Mouse (Mus musculus) stomach, adult 2 months (tissue): ENCODE data around the gene Zmynd10. TPM values are rescaled to one million over a fixed set of nuclear protein-coding genes. Genes with fewer than 3 reads are reported as not detected.

Experiments
- polyA plus RNA-seq: library from polyadenylated mRNA; depleted of rRNA; stranded (reverse); fragments of >200 nt; gene quantifications from 2 replicates; pipeline ENCODE4 v1.2.3, GENCODE M21; 2012; rRNA removed

Zmynd10 gene
- polyA plus RNA-seq = 1.4 and 1.6 TPM in 2 replicates

DNA sequence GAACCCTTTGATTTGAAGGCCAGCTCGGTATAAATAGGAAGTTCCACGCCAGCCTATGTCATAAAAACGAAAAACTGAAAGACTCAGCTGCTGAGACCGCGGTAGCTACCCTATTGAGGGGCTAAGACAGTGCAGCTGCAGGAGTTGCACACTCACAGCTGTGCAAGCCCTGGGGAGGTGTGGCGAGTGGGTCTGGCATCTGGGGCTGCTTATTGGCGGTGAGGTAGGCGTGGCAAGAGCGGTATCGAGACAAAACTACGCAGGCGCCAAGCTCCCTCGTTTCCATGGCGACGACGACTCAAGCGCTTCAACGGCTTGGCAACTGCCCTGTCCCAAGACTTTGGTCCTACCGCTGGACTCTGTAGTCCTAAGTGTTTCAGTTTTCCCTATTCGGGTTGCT, at the start of gene Zmynd10:
Gene Zmynd10, plus strand, starts transcription at position 273 of the 400 bp plus-strand sequence.

DNA sequence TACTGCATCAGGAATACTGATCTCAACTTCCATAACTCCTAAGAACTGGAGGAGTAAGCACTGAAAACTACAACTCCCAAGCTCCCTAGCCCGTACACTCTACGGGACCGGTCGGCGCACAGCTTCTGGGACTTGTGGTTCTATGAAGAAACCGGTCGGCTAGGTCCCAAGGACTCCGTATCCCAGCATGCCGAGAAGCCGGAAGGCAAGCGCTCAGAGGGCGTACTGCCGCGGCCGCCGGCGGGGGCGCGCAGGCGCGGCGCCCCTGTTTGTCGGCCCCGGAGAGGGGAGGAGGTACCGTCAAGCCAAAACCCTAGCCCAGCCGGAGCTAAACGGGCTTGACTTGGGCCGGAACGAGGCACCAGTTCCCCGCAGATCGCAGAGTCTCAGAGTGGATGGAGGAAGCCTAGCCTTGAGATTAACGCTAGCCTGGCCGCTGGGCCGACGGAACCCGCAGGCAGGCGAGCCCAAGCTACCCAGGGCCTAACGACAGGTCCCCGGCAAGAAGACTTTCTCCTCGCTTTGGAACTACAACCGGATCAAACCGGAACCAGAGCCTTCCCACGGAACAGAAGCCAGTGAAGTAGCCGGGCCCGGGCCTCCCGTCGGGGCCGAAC, 13.2 kb upstream of the Zmynd10 start, which contains the start of gene Tmem115:
Gene Tmem115, plus strand, starts transcription at position 155 of the 617 bp plus-strand sequence.

DNA sequence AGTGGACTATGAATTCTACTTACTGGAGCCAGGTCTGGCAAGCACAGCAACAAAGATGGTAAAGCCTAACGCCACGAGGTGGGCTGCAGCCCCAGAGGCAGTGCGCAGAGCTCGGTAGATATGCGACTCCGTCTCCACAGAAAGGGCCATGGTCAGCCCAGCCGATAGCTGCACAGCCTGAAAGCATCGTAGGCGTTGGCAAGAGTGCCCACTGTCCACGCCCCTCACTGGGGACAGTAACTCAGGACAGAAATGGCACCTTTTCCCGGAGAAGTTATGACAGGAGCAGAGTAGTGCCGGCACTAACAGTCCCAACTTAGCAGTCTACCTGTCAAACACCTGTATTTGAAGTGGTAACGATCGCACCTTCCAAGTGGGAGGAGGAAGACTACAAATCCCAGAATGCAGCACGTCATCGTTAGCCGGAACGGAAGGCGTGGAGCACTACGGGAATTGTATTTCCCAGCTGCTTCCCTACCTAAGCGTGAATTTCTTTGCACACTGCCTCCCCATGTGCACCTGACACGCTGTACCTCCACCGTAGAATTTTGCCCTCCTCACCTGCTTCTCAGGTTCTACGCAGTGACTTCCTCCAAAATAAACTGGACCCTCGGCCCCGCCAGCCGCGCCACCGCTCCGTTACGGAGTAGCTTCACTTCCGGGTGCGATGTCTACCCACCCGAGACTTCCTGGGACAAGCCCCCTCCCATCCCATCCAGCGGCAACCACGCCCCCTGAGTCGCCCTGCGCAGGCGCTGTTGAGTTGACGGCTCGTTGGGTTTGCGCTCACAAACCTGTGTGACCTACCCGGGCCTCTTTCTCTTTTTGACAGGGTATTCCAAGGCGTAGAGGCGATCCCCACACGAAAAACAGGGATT, 5.4 kb upstream of the Zmynd10 start, which contains the start of the genes Cyb561d2 and Nprl2:
Gene Cyb561d2, minus strand, starts transcription at position 720 of the 878 bp plus-strand sequence.
Gene Nprl2, plus strand, starts transcription at position 753 of the 878 bp plus-strand sequence.

DNA sequence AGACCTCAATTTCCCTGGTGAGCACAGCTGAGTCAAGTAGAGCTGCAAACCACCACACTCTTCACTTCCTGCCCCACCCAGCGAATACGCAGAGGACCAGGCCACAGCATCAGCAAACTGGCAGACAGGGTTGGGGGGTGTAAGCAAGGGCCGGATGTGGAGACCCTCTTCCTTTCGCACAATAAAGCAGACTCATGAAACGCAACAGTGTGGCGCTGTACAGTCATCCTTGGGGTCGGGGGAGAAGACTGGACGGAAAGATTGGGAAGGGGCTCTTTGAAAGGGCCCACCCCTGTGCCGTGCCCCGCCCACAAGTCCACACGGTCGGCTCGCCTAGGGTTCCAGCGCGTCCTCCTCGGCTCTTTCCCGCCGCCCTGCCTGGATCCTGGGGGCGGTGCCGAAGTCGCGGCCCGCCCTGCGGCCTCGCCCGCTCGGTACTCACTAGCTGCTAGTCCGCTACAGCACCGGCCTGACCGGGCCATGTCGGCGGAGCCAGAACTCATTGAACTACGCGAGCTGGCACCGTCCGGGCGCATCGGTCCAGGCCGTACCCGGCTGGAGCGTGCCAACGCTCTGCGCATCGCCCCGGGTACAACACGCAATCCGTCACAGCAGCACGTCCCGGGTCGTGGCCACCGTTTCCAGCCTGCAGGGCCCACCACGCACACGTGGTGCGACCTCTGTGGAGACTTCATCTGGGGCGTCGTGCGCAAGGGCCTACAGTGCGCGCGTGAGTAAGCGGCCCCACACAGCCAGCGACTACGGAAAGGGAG, 4.2 kb downstream of the Zmynd10 start, which contains the start of gene Rassf1:
Gene Rassf1, plus strand, starts transcription at position 439 of the 773 bp plus-strand sequence.

DNA sequence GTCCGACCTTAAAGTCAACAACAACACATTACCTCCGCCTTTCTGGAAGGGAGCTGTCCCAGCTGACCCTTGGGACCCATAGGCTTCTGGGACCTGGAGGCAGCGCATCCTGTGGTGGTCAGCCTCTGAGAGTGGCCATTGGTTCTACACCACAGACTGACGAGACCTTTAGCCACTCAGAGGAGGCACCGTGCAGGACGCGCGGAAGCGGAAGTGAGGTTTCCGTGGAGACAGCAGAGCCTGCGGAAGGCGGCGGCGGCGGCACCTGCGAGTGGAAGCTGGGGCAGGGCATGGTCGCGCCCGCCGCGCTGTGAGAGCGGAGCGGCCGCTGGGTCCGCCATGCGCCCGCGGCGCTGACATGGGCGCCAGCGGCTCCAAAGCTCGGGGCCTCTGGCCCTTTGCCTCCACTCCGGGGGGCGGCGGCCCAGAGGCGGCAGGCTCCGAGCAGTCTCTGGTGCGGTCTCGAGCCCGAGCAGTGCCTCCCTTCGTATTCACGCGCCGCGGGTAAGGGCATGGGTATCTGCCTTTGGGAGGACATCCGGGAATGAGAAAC, 16.0 kb downstream of the Zmynd10 start, which contains the start of gene Tusc2:
Gene Tusc2, plus strand, starts transcription at position 227 of the 553 bp plus-strand sequence.

DNA sequence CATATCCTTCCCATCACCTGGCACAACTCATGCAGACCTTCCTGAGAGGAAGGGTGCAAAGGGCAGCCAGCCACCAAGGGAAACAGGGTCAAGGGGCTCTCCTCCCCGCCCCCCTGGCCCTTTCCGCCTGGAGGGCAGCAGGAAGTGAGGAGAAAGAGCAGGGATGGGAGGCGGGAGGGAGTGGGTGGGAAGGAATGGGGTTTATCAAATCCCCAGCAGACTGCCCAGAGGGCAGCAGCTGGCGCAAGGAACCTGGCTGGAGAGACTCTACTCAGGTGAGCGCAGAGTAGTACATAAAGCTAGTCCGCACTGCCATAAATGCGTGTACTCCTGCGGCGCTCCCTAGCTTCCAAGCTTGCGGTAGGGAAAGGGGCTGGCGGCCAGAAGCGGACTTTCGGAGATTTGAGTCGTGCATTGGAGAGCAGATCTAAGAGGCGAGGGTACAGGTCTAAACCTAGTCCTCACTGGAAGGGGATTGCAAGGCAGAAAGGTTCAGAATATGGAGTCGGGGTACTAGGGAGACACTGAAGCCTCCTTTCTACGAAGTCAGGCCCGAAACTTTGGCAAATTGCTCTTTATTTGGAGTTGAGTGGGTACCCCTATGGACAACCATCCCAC, 20.7 kb downstream of the Zmynd10 start, which contains the start of gene Hyal2:
Gene Hyal2, plus strand, starts transcription at position 244 of the 618 bp plus-strand sequence.

DNA sequence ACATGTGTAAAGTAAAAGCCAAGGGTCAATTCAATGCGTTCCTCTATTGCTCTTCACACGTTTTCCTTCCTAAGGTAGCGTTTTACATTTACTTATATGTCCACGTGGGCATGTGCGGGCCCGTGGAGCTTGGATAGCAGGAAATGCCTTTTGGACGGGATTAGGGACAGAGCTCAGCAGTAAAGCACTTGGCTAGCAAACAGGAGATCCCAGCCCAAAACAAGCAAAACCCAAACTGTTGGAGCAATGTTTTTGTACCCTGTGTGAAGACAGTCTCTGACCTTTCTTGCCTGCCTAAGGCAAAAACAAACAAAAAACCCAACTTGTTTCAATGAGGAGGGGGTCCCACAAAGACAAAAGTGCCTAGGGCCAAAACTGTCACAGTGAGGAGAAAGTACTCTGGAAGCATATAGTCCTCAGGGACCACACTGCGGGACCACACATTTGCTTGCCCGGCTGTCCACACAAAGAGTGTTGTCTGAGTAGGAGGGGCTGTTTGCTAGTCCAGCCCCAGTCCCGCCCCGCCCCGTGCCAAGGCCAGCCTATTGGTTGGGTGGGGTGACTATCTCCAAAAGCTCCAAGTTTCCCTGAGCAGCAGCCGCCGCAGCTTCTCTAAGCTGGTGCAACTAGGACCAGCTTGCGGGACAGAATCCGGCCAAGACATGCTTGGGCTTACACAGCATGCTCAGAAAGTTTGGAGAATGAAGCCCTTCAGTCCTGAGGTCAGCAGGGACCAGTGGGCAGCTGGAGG, 29.4 kb downstream of the Zmynd10 start, which contains the start of gene Hyal1:
Gene Hyal1, plus strand, starts transcription at position 571 of the 751 bp plus-strand sequence.

DNA sequence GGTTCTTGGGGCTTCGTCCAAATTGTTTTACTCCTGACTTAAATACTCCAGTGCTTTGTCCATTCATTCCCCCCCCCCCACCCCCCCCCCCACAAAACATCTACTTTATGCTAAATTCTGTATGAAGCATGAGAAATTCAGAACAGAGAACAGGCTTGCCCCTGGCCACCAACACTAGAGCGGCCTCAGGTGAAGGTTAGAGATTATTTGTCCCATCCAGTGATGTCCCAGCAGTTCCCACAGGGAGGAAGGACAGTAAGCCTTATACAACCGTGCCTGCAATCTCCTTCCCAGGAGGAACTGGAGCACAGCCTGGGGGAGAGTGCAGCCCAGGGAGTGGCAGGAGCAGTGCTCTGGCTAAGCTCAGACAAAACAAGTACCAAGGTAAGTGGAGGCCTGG, 31.5 kb downstream of the Zmynd10 start, which contains the start of gene Naa80:
Gene Naa80, plus strand, starts transcription at position 301 of the 400 bp plus-strand sequence.

DNA sequence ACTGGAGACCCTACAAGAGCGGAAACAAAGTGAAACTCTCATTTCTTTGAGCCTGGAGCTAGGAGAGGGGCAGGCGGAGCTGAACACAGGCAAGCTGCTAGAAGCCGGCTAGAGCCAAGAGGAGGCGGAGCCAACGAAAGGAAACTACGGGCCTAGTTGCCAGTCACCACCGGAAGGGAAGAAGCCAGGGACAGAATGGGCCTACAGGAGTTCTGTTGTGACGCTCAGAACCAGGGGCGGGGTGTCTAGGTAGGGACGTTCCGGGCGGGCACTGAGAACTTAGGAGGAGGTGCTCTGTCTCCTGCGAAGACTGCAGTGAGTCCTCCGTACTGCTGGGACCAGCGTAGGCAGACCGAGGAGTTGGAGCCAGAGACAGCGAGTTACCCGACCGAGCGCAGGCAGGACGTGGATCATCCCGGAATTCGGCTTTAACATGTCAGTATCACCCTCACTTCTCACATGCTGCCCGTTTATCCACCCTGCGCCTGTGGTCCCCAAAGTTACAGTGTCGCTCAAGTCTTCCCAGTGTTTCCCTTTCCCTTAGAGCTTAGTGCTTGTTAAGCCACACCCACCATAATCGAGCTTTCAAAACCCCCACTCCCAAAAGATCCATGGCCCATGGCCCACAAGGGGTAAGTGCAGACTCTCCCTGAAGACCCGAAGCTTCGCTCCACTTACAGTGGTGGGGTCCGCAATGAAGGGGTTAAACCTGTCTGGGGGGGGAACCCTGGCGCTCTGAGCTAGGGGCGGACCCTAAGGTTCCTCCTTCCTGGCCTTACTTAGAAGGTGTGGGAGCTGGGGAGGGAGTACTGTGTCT, 33.6 kb downstream of the Zmynd10 start, which contains the start of gene Hyal3:
Gene Hyal3, plus strand, starts transcription at position 318 of the 817 bp plus-strand sequence.

DNA sequence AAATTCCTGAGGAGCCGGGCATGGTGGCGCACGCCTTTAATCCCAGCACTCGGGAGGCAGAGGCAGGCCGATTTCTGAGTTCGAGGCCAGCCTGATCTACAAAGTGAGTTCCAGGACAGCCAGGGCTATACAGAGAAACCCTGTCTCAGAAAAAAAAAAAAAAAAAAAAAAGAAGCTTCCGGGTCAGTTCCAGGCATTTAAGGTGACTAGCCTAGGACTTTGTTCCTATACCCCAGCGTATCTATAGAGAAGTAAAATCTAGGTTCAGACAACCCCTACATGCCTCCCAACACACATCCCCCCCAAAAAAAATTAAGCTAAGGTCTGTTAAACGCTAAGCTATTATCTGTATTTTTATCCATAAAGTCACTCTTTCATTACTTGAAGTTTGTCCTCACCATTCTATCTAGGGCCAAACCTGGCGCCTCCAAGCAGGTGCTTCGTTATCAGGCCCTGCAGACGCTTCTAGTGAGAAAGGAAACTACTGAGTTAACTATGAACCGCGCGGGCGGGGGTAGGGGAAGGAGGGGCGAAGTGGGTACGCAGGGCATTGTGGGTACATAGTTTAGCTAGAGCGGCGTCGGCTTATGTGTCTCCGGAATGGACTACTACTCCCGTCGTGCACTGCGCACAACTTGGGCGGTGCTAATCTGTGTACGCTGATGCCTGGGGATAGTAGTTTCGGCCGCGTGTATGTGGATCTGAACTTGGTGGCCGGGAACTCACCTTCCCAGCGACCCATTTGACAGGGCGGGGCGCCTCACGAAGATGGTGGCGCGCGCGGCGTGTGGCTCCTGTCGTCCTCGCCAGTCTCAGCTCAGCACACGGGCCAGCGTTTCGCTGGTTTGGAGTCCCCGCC, 40.1 kb downstream of the Zmynd10 start, which contains the start of gene Ifrd2:
Gene Ifrd2, plus strand, starts transcription at position 669 of the 859 bp plus-strand sequence.

Other genes with a start within 250 kb of the Zmynd10 start
- gene Hemk1, start 208.9 kb upstream of the Zmynd10 start, polyA plus RNA-seq = 12.3 and 12.5 TPM in 2 replicates
- gene 6430571L13Rik, start 206.7 kb upstream of the Zmynd10 start, polyA plus RNA-seq = 0.38 and 0.41 TPM in 2 replicates
- gene Cacna2d2, start 147.7 kb upstream of the Zmynd10 start, polyA plus RNA-seq = 3.3 and 4.3 TPM in 2 replicates
- gene Tmem115, start 13.4 kb upstream of the Zmynd10 start, polyA plus RNA-seq = 32.7 and 37.1 TPM in 2 replicates
- gene Cyb561d2, start 5.1 kb upstream of the Zmynd10 start, polyA plus RNA-seq = 25.6 and 37.6 TPM in 2 replicates
- gene Nprl2, start 5.1 kb upstream of the Zmynd10 start, polyA plus RNA-seq = 14.9 and 16.0 TPM in 2 replicates
- gene Rassf1, start 4.3 kb downstream of the Zmynd10 start, polyA plus RNA-seq = 6.2 and 7.0 TPM in 2 replicates
- gene Tusc2, start 16.0 kb downstream of the Zmynd10 start, polyA plus RNA-seq = 33.1 and 49.5 TPM in 2 replicates
- 32.6 and 36.0 TPM in 2 replicates for gene Hyal2, start 20.6 kb downstream of the Zmynd10 start, polyA plus RNA-seq
- 3.7 and 3.8 TPM in 2 replicates for gene Hyal1, start 29.6 kb downstream of the Zmynd10 start, polyA plus RNA-seq
- gene Naa80, start 31.6 kb downstream of the Zmynd10 start, polyA plus RNA-seq = 47.1 and 49.7 TPM in 2 replicates
- gene Hyal3, start 33.5 kb downstream of the Zmynd10 start, polyA plus RNA-seq = 0.41 and 0.94 TPM in 2 replicates
- 36.5 and 38.2 TPM in 2 replicates for gene Ifrd2, start 40.3 kb downstream of the Zmynd10 start, polyA plus RNA-seq
- 22.4 and 24.1 TPM in 2 replicates for gene Sema3b, start 61.9 kb downstream of the Zmynd10 start, polyA plus RNA-seq
- 139 and 164 TPM in 2 replicates for gene Gnai2, start 88.1 kb downstream of the Zmynd10 start, polyA plus RNA-seq
- gene Slc38a3, start 122.2 kb downstream of the Zmynd10 start, polyA plus RNA-seq = 7.5 and 9.4 TPM in 2 replicates
- 0.08 and 0.12 TPM in 2 replicates for gene Gnat1, start 132.4 kb downstream of the Zmynd10 start, polyA plus RNA-seq
- gene Sema3f, start 163.2 kb downstream of the Zmynd10 start, polyA plus RNA-seq = 78.9 and 92.8 TPM in 2 replicates
- 18.1 and 30.1 TPM in 2 replicates for gene Rbm5, start 223.7 kb downstream of the Zmynd10 start, polyA plus RNA-seq